Mouse (Mus musculus) G1E (cell line): ENCODE measurements around the gene Atp2a3. TPM values are rescaled to one million over a fixed set of nuclear protein-coding genes. Genes with fewer than 3 reads are reported as not detected.

ENCODE experiments used
- ATAC-seq: 2 replicates; pipeline ENCODE4 v1.8.0; 2016; ENCODE audit warnings: mild to moderate bottlenecking; ENCODE audit not compliant: insufficient number of reproducible peaks, poor library complexity, low FRiP score, severe bottlenecking; ENCODE audit errors: extremely low read depth
- DNase-seq: peaks from one replicate; pipeline ENCODE4 v3.0.0; 2012; ENCODE audit warnings: low spot score
- H3K27me3 ChIP-seq: 2 replicates; pipeline ENCODE4 v1.6.1; 2012; ENCODE audit warnings: mild to moderate bottlenecking, low read length, inconsistent platforms; ENCODE audit not compliant: insufficient read depth
- H3K36me3 ChIP-seq: replicated peaks from 2 replicates; pipeline ENCODE3; 2012; ENCODE audit warnings: mild to moderate bottlenecking, inconsistent platforms
- H3K4me1 ChIP-seq: 2 replicates; pipeline ENCODE4 v1.6.1; 2012; ENCODE audit warnings: low read depth, low read length, inconsistent platforms, mixed read lengths; ENCODE audit not compliant: insufficient read depth
- H3K4me3 ChIP-seq: 2 replicates; pipeline ENCODE4 v1.5.1; 2012; ENCODE audit warnings: low read depth, mild to moderate bottlenecking, inconsistent platforms, low read length, moderate library complexity, mixed read lengths
- H3K9me3 ChIP-seq: replicated peaks from 2 replicates; pipeline ENCODE4 v1.6.1; 2012; ENCODE audit warnings: inconsistent platforms
- CTCF ChIP-seq: IDR thresholded peaks from 2 replicates; pipeline ENCODE4 v1.5.1; 2012; ENCODE audit warnings: low read depth, low read length, inconsistent platforms, mixed read lengths
- GATA1 ChIP-seq: IDR thresholded peaks from 2 replicates; pipeline ENCODE4 v1.6.1; 2012; ENCODE audit warnings: borderline replicate concordance, low read length, inconsistent platforms, mixed read lengths
- GATA2 ChIP-seq: IDR thresholded peaks from 2 replicates; pipeline ENCODE4 v1.6.1; 2012; ENCODE audit warnings: low read depth, low read length, inconsistent platforms, borderline replicate concordance
- POLR2AphosphoS5 ChIP-seq: IDR thresholded peaks from 2 replicates; pipeline ENCODE4 v1.6.1; 2012; ENCODE audit warnings: low read depth, low read length, inconsistent platforms; ENCODE audit not compliant: insufficient replicate concordance
- TAL1 ChIP-seq: conservative IDR thresholded peaks from 2 replicates; pipeline ENCODE4 v1.6.1; 2012; ENCODE audit warnings: low read depth, low read length, inconsistent platforms, mixed read lengths
- polyA plus RNA-seq: library from polyadenylated mRNA; stranded (reverse); fragments of >175 nt; gene quantifications from 2 replicates; pipeline ENCODE4 v1.2.3, GENCODE M21; 2012
- total RNA-seq, 2 experiments: library from RNA; stranded (forward) in 1 of 2; stranded (reverse) in 1 of 2; fragments of 200-1000 nt in 1 of 2; fragments of >200 nt in 1 of 2; fragmentation: Nextera tagmentation in 1 of 2; gene quantifications; 2 replicates each; pipeline ENCODE4 v1.2.3; 2014 to 2017

The Atp2a3 gene
- total and polyA plus RNA-seq, 3 experiments, result 63.9 to 101 (median 95.8) TPM

GRCm38 (mm10) chr11:73018471-73019146 lies 57.6 kb downstream of the Atp2a3 start, which contains the start of gene Camkk1:
Gene Camkk1 (plus strand): TSS chr11:73019008.
- TF ChIP-seq TAL1 (no peak), POLR2AphosphoS5 (no peak), GATA1 (no peak), CTCF (no peak), GATA2 (no peak)
- peaks cover 81% of the 10 kb centered on the region for H3K27me3 ChIP-seq
- H3K4me3 ChIP-seq, result peak within 1 kb of the TSS; percentile 77
- H3K36me3 ChIP-seq, result peaks cover 6% of the 10 kb centered on the region
- DNase-seq (peak; percentile 100), ATAC-seq (peak; percentile 98)
- H3K9me3 ChIP-seq, result no peaks in the 10 kb centered on the region
- peaks cover 51% of the 10 kb centered on the region for H3K4me1 ChIP-seq

DNA sequence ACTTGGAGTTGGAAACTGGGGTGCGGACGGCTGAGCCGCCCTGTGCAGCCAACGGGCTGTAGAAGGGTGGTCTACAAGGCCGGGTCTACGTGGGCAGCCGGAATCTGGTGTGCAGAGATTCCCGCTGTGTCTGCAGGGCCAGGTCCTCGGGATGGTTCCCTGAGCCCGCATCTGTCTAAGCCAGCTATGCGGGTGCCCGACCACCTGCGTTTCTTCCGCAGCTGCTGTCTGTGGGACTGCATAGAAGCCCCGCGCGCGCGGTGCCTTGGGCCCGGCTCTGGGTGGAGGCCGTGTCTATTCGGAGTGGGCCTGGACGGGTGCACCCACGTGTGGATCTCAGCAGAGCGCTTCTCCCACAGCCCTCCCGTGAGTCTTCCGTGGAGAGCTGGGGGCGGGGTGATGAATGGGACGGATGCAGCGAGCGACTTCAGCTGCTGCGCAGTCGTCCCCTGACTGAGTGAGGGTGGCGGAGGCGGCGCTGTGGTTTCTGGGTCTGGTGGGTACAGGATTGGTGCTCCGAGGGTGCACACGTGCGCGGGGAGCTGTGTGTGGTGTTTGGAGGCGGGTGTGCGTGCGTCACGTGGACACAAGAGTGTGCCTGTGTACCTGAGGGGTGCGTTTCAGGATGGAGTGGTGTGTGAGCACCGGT lies 58.3 kb downstream of the Atp2a3 start:
- peaks cover 75% of the 10 kb centered on the region for H3K27me3 ChIP-seq
- peak overlapping the region; percentile 77 for H3K4me3 ChIP-seq
- H3K9me3 ChIP-seq, result no peaks in the 10 kb centered on the region
- DNase-seq (peak; percentile 61), ATAC-seq (no peak)
- H3K4me1 ChIP-seq, result peaks cover 57% of the 10 kb centered on the region
- peaks cover 2% of the 10 kb centered on the region for H3K36me3 ChIP-seq
- TF ChIP-seq TAL1 (no peak), GATA2 (no peak), POLR2AphosphoS5 (0 out of 2 replicates have a peak, but pooled peaks have one; percentile 45), CTCF (no peak), GATA1 (no peak)

DNA sequence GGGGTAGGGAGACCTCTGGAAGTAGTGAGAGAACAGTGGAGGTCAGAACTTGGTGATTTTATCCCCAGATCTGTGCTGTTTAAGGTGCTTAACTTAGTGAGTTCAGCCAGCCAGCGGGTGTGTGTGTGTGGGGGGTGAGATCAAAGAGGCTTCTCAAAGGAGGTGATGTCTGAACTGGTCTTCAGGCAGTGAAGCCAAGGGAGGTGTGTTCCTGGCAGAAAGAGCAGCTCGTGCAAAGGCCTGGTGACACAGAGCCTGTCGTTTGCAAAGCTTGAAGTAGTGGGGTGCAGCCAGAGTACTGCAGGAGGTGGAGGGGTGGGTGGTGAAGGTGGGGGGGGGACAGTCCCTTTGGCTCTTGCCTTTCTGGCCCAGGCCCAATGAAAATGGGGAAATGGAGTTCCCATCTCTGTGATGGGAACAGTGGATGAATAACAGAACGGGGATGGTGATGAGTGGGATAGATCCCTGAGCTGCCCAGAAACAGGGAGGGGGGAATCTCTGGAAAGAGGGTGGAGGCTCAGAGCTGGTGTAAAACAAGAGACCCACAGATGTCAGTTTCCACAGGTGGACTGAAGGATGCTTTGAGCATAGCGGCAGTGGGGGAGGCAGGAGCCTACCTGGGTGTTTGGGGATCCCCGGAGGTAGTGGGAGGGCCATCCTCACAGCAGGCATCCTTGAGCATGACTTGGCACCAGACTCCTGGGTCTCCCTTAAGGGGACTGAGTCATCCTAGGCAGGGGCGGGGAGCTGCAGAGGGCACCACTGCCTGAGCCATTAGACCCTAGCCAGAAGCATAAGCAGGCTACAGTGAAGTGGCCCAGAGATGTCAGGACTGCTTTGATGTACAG lies 60.2 kb downstream of the Atp2a3 start:
- no peak for DNase-seq
- Histone ChIP-seq H3K9me3 (no peaks in the 10 kb centered on the region), H3K4me1 (peaks cover 76% of the 10 kb centered on the region), H3K36me3 (peaks cover 9% of the 10 kb centered on the region), H3K27me3 (peaks cover 59% of the 10 kb centered on the region), H3K4me3 (no peak overlapping the region)
- no peak for ATAC-seq
- no peak for TF ChIP-seq CTCF
- TF ChIP-seq GATA2, result no peak
- TF ChIP-seq GATA1, result no peak
- no peak for TF ChIP-seq POLR2AphosphoS5
- TF ChIP-seq TAL1, result no peak

- Histone ChIP-seq H3K9me3 (no peaks in the 10 kb centered on the region), H3K4me3 (no peak overlapping the region), H3K4me1 (peaks cover 91% of the 10 kb centered on the region), H3K27me3 (peaks cover 41% of the 10 kb centered on the region), H3K36me3 (peaks cover 28% of the 10 kb centered on the region)
- DNase-seq, result no peak
- no peak for ATAC-seq
- no peak for TF ChIP-seq CTCF
- no peak for TF ChIP-seq GATA2
- no peak for TF ChIP-seq TAL1
- no peak for TF ChIP-seq POLR2AphosphoS5
- no peak for TF ChIP-seq GATA1
These were observed 62.1 kb downstream of the Atp2a3 start for GRCm38 (mm10) chr11:73023099-73023498.

DNA sequence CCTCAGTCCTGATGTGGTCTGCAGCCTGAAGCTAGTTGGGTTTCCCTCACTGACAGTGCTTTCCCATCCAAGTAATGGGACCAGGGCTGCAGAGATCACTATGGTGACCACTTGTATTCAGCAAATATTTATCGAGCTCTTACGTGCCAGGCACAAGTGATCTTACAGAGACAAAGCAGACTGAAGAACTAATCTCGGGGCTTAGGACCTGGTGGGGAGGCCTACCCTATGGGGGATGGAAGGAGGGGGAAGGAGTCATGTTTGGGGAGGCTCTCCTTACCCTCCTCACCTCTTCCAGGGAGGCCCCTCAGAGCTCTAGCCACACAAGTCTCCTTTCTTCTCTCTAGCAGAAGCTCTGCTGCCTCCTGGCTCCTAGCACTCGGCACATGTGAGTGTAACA lies 62.9 kb downstream of the Atp2a3 start:
- DNase-seq (no peak), ATAC-seq (no peak)
- Histone ChIP-seq H3K9me3 (no peaks in the 10 kb centered on the region), H3K36me3 (peaks cover 34% of the 10 kb centered on the region), H3K27me3 (peaks cover 35% of the 10 kb centered on the region), H3K4me3 (peak overlapping the region; percentile 68; the same call in 1 of the 2 replicates), H3K4me1 (peaks cover 85% of the 10 kb centered on the region)
- TF ChIP-seq CTCF (no peak), GATA2 (no peak), POLR2AphosphoS5 (no peak), GATA1 (no peak), TAL1 (no peak)
